Mouse (Mus musculus) olfactory bulb, adult 2 months (tissue): Measurements from ENCODE around the gene Plcxd3.

Experiments
- CTCF ChIP-seq: fragments of 200-500 bp; IDR thresholded peaks from 2 replicates; pipeline ENCODE4 v1.5.1; 2012; ENCODE audit warnings: low read depth, mild to moderate bottlenecking, low read length, moderate library complexity; ENCODE audit not compliant: insufficient read depth
- POLR2A ChIP-seq: fragments of 200-500 bp; IDR thresholded peaks from 2 replicates; pipeline ENCODE4 v1.6.1; 2012; ENCODE audit warnings: mild to moderate bottlenecking, low read depth, low read length, moderate library complexity; ENCODE audit not compliant: insufficient read depth

DNA sequence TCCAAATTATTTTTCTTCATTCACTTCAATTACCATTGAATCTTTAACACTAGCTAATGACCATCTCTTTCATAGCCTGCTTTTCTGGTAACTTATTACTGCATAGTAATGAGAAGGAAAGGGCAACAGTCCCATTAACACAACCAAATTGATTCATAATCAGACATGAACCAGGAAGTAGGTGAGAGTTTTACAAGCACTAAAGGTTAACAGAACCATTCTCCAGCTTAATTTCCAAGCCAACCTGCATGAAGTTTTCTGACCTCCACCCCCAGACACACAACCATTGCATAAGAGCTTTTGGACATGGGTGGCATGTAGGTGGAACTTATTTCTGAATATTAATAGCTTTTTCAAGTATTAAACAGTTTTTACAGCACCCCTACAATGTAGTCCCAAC is 64.8 kb downstream of the Plcxd3 start:
- no peak for TF ChIP-seq CTCF
- no peak for TF ChIP-seq POLR2A
